Comparison of ENCODE assay signal across 23 mouse cellular contexts in the genomic region with DNA sequence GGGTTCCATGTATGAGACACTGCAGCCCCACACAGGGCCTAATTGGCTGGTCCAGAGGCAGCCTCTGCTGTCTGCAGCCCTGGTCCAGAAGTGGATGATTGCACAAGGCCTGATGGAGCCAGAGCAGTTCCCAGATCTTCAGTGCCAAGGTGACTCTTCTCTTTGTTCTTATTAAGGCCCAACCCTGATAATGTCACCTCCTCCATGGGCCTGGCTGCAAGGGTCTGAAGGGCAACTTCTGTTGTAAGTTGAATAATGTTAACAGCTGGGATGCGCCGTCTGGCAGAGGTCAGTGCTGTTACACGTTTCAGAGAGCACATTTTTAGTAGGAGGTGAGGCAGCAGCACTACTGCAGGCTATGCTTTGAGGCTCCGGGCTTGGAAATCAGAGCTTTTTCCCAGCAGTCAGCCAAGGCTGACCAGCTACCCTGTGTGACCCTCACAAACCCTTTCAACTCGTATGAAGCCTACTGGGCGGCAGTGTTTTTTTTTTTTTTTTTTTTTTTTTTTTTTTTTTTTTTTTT.
DNase-seq lines count a peak whose midpoint lies in the region; ATAC-seq and TF ChIP-seq lines count a peak whose summit lies in the region.
"Had no signal": no experiment of that assay in that cellular context is flagged by ENCODE, and none has a peak within 500 bp of the region (broad histone marks: within the 10 kb centered on the region; RNA-seq: fewer than 3 reads in every experiment).

No protein-coding gene starts in this region.

- peaks cover 8% of the 10 kb centered on the region for H3K4me1 ChIP-seq in kidney, embryonic 14.5 days (ENCODE audit: control insufficient read depth, insufficient read depth, low read length)
- H3K4me1 ChIP-seq: forebrain, embryonic 10.5 days had no signal

- no peaks in the 10 kb centered on the region for H3K27me3 ChIP-seq in kidney, embryonic 14.5 days (ENCODE audit: control insufficient read depth, insufficient read depth, low read length)
- H3K27me3 ChIP-seq: forebrain, embryonic 13.5 days had no signal

- H3K27ac ChIP-seq in kidney, embryonic 14.5 days (ENCODE audit: low read depth, low read length) = peak overlapping the region; percentile 38; the same call in 1 of the 2 replicates
- H3K27ac ChIP-seq in layer of hippocampus, adult 2 months = 0 out of 2 replicates have a peak overlapping the region, but pooled peaks have one; percentile 3
- H3K27ac ChIP-seq: forebrain, embryonic 10.5 days; forebrain, embryonic 13.5 days; gastrocnemius, adult 2 months; heart, embryonic 13.5 days; hindbrain, embryonic 14.5 days; hindbrain, postnatal 0 days had no signal

- DNase-seq in kidney, postnatal 14 days = no peak
- DNase-seq in layer of hippocampus, adult 2 months (ENCODE audit: low spot score in 2 of 2) = no peak
- no peak for DNase-seq in layer of hippocampus, adult 9-10 months (ENCODE audit: low spot score)
- peak; percentile 67 for DNase-seq in ZHBTc4 (ENCODE audit: low read depth, low spot score)
- no peak for DNase-seq in right cerebral cortex, postnatal 14 days
- DNase-seq: adrenal gland, postnatal 10 days; cerebellum, adult 18-20 months; cerebellum, adult 9-10 months; cerebellum, postnatal 14 days; gastrocnemius, adult 2 months; gastrocnemius, postnatal 14 days; heart, adult 18-20 months; heart, postnatal 14 days; heart, postnatal 4 days had no signal

- WGBS in kidney, embryonic 14.5 days = 27% methylated on average over 6 of the region's 6 CpGs

- TF ChIP-seq CTCF in layer of hippocampus, adult 2 months (conservative IDR thresholded peaks at IDR 0.05) = no peak

- H3K36me3 ChIP-seq in kidney, embryonic 14.5 days (ENCODE audit: control insufficient read depth, insufficient read depth, low read length) = no peaks in the 10 kb centered on the region
- H3K36me3 ChIP-seq: forebrain, embryonic 10.5 days; heart, embryonic 13.5 days had no signal

- no peak overlapping the region for H3K4me3 ChIP-seq in kidney, embryonic 14.5 days (ENCODE audit: low read length)
- H3K4me3 ChIP-seq in layer of hippocampus, adult 2 months = no peak overlapping the region
- H3K4me3 ChIP-seq: forebrain, embryonic 10.5 days; forebrain, embryonic 13.5 days; gastrocnemius, adult 2 months; heart, embryonic 13.5 days had no signal

- ATAC-seq in kidney, embryonic 14.5 days (ENCODE audit: low FRiP score, low TSS enrichment) = peak; percentile 60; the same call in 1 of the 2 replicates
- ATAC-seq: CD4-positive, CD25-positive, alpha-beta regulatory T cell, adult 4 months; forebrain, embryonic 13.5 days; forebrain, embryonic 16.5 days; hindbrain, postnatal 0 days; inflammation-experienced regulatory T-cells, adult 6 months had no signal

- no peaks in the 10 kb centered on the region for H3K9me3 ChIP-seq in kidney, embryonic 14.5 days (ENCODE audit: control insufficient read depth, low read length)
- H3K9me3 ChIP-seq: forebrain, embryonic 10.5 days; forebrain, embryonic 13.5 days; heart, embryonic 13.5 days had no signal

- H3K4me2 ChIP-seq in kidney, embryonic 14.5 days (replicated peaks; ENCODE audit: low read depth, low read length) = no peak overlapping the region
- H3K4me2 ChIP-seq: forebrain, embryonic 13.5 days; heart, embryonic 13.5 days; hindbrain, embryonic 14.5 days had no signal

- no peak overlapping the region for H3K9ac ChIP-seq in kidney, embryonic 14.5 days (ENCODE audit: low read depth, low read length)
- H3K9ac ChIP-seq: forebrain, embryonic 13.5 days; heart, embryonic 13.5 days; hindbrain, embryonic 14.5 days had no signal
